Mouse (Mus musculus) liver, embryonic 14.5 days (tissue): ENCODE data around the gene Ccn2. TPM values are rescaled to one million over a fixed set of nuclear protein-coding genes. Genes with fewer than 3 reads are reported as not detected.

Experiments
- ATAC-seq: fragments of 200-750 bp; cut with Nextera tagmentation; 2 replicates; pipeline ENCODE4 v1.8.0; 2017; ENCODE audit warnings: moderate number of reproducible peaks, mild to moderate bottlenecking, moderate library complexity; ENCODE audit not compliant: insufficient read depth
- DNase-seq, 3 experiments: peaks; one replicate each; pipeline ENCODE4 v3.0.0-alpha.2; 2012 to 2013; ENCODE audit warnings: low read depth in 3 of 3, low spot score in 3 of 3
- H3K27ac ChIP-seq: fragments of 300-500 bp; sonication (generic); 2 replicates; pipeline ENCODE4 v1.5.1; 2014; ENCODE audit warnings: moderate library complexity, mild to moderate bottlenecking, control low read depth, inconsistent platforms
- H3K27me3 ChIP-seq: fragments of 300-500 bp; sonication (generic); 2 replicates; pipeline ENCODE4 v1.6.1; 2014; ENCODE audit warnings: mild to moderate bottlenecking, low read length, moderate library complexity; ENCODE audit not compliant: control insufficient read depth, insufficient read depth
- H3K36me3 ChIP-seq: fragments of 300-500 bp; sonication (generic); replicated peaks from 2 replicates; pipeline ENCODE4 v1.6.1; 2014; ENCODE audit warnings: low read depth; ENCODE audit not compliant: control insufficient read depth, insufficient read depth
- H3K4me1 ChIP-seq, 2 experiments: fragments of 200-500 bp in 1 of 2; fragments of 300-500 bp in 1 of 2; sonication (generic) in 1 of 2; replicated peaks; 2 replicates each; pipeline ENCODE4 v1.6.1; 2012 to 2014; ENCODE audit warnings: antibody characterized with exemption in 1 of 2, inconsistent platforms in 1 of 2, low read length in 1 of 2; ENCODE audit not compliant: control insufficient read depth in 2 of 2, insufficient read depth in 2 of 2
- H3K4me2 ChIP-seq: fragments of 300-500 bp; sonication (generic); 2 replicates; pipeline ENCODE4 v1.6.1; 2014; ENCODE audit warnings: low read depth, mild to moderate bottlenecking, control low read depth, moderate library complexity
- H3K4me3 ChIP-seq, 2 experiments: fragments of 200-500 bp in 1 of 2; fragments of 300-500 bp in 1 of 2; sonication (generic) in 1 of 2; 2 replicates each; pipeline ENCODE4 v1.5.1; 2012 to 2014; ENCODE audit warnings: low read depth in 2 of 2, low read length in 2 of 2, mild to moderate bottlenecking in 2 of 2, control low read depth in 1 of 2, inconsistent platforms in 1 of 2, moderate library complexity in 1 of 2; ENCODE audit not compliant: insufficient read depth in 1 of 2
- H3K9ac ChIP-seq: fragments of 300-500 bp; sonication (generic); replicated peaks from 2 replicates; pipeline ENCODE4 v1.6.1; 2014; ENCODE audit warnings: mild to moderate bottlenecking, control low read depth, moderate library complexity
- H3K9me3 ChIP-seq: fragments of 300-500 bp; sonication (generic); 2 replicates; pipeline ENCODE4 v1.6.1; 2016; ENCODE audit warnings: low read length, mixed read lengths; ENCODE audit not compliant: control insufficient read depth
- CTCF ChIP-seq: IDR thresholded peaks from 2 replicates; pipeline ENCODE4 v1.5.1; 2016; ENCODE audit warnings: antibody characterized with exemption, low read depth, control low read depth
- EP300 ChIP-seq: IDR thresholded peaks from 2 replicates; pipeline ENCODE4 v1.6.1; 2016; ENCODE audit warnings: antibody characterized with exemption, low read depth
- WGBS: fragments of 180-500 bp; shearing (Covaris S2); extraction: QIAGEN DNeasy Blood & Tissue Kit; methylation state at CpG from one replicate; pipeline ENCODE4 v1.1.7; 2014; ENCODE audit not compliant: insufficient replicate concordance; 5-methylcytosine and 5-hydroxymethylcytosine counted together
- polyA plus RNA-seq, 2 experiments: library from polyadenylated mRNA; depleted of rRNA in 1 of 2; stranded (reverse) in 1 of 2; unstranded in 1 of 2; fragments of >200 nt; fragmentation: Nextera tagmentation in 1 of 2; extraction: Ambion mirVana in 1 of 2; gene quantifications; 2 replicates each; pipeline versions ENCODE4 v1.2.1 to v1.2.3; 2012 to 2014

Gene Ccn2
- polyA plus RNA-seq, 2 experiments = 0.32 to 2.0 TPM

DNA sequence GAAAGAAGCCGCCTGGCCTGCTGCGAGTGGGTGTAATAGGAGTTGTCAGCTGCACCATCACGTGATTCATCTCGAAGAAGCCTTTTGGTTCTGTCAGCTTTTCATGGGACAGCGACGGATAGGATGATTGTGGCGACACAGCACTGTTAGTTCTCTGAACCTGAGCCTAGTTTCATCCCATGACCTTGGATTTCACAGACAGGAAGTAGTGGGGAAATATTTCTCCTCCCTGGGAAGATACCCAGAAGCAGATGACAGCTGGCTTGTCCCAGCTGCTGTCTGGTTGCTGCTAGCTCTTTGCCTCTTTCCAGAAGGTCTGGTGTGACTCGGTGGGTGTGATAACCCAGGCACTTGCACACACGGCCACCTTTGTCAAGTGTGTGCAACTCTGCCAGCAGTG is 39.0 kb downstream of the Ccn2 start:
- Histone ChIP-seq H3K9me3 (no peaks in the 10 kb centered on the region), H3K27ac (no peak overlapping the region), H3K9ac (no peak overlapping the region), H3K36me3 (no peaks in the 10 kb centered on the region), H3K4me2 (no peak overlapping the region), H3K4me1 (peaks cover 11 to 25% of the 10 kb centered on the region in 2 experiments), H3K27me3 (no peaks in the 10 kb centered on the region), H3K4me3 (no peak overlapping the region)
- no peak; the same call in 1 of the 2 replicates for TF ChIP-seq EP300
- no peak for TF ChIP-seq CTCF
- DNase-seq = no peak
- WGBS = 51% methylated on average over 9 of the region's 9 CpGs
- no peak for ATAC-seq

DNA sequence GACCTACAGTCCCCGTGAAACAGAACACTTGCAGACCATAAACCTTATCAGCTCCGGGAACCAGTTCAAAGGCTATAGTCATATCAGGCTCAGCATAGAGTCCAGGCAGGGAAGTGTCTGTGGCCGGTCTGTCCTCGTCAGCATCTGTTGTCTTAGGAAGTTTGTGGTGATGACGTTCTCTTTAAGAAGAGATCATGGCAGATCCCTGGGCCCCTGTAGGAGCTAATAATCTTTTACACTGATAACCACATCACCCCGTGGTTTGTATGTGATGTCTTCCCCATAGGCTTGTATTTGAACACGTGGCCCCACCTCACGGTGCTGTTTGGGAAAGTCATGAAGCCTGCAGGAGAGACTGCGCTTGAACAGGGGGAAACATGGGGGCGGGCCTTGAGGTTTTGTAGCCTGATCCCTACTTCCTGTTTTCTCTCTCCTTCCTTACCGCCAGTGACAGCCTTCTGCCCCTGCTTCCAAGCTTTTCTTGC is 40.1 kb downstream of the Ccn2 start:
- TF ChIP-seq CTCF (no peak), EP300 (no peak)
- WGBS = 5% methylated on average over 11 of the region's 11 CpGs
- Histone ChIP-seq H3K27me3 (no peaks in the 10 kb centered on the region), H3K4me2 (peak overlapping the region; percentile 17), H3K27ac (no peak overlapping the region; the same call in 1 of the 2 replicates), H3K36me3 (no peaks in the 10 kb centered on the region), H3K4me1 (peaks cover 11 to 22% of the 10 kb centered on the region in 2 experiments), H3K9ac (no peak overlapping the region), H3K9me3 (no peaks in the 10 kb centered on the region), H3K4me3 (no peak overlapping the region)
- ATAC-seq (peak; percentile 33; the same call in 1 of the 2 replicates), DNase-seq (no peak)

DNA sequence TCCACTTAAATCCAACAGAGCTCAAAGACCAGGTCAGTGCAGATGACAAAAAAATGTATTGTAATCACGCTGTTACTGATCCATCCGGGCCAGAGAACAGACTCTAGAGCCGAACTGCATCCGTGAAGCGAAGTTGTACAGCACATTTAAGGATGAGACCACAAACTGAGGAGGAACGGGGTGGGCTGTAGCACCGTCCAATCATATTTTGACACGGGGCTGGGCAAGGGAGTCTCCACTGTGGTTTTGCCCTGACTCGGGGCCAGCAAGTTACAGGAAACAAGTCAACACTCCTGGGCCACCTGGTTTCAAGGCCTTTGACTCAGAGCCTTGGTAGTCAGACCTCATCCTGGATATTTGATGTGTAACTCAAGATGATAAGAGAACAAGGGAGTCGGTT is 40.6 kb downstream of the Ccn2 start:
- no peaks in the 10 kb centered on the region for H3K36me3 ChIP-seq
- peaks cover 11 to 22% of the 10 kb centered on the region in 2 experiments for H3K4me1 ChIP-seq
- peak overlapping the region; percentile 17 for H3K4me2 ChIP-seq
- ATAC-seq (no peak), DNase-seq (no peak)
- H3K27ac ChIP-seq = no peak overlapping the region
- no peaks in the 10 kb centered on the region for H3K9me3 ChIP-seq
- TF ChIP-seq CTCF = no peak
- no peak for TF ChIP-seq EP300
- 18% methylated on average over 10 of the region's 10 CpGs for WGBS
- H3K27me3 ChIP-seq = no peaks in the 10 kb centered on the region
- H3K9ac ChIP-seq = no peak overlapping the region
- no peak overlapping the region for H3K4me3 ChIP-seq

DNA sequence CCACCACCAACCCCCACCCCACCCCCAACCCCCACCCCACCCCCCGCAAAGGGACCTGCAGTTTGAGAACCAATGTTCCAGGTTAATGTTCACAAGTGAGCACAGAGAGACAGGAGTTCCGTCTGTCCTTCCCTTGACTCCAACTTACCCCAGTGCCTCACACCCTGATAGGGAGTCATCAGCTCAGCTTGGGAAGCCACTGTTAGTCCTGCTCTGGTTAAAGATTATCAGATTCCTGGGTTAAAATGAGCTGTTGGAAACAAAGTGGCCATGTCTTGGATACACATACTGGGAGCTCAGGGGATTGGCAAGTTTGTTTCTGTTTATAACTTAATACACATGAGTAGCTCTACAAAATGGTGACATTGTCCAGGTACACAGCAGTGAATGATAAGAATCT is 41.7 kb downstream of the Ccn2 start:
- WGBS = 66% methylated on average over 2 of the region's 2 CpGs
- TF ChIP-seq CTCF (no peak), EP300 (no peak)
- no peak overlapping the region for H3K9ac ChIP-seq
- DNase-seq (no peak), ATAC-seq (0 out of 2 replicates have a peak, but pooled peaks have one; percentile 32)
- no peak overlapping the region for H3K27ac ChIP-seq
- H3K36me3 ChIP-seq = no peaks in the 10 kb centered on the region
- H3K4me3 ChIP-seq = no peak overlapping the region
- H3K27me3 ChIP-seq = no peaks in the 10 kb centered on the region
- peaks cover 11 to 24% of the 10 kb centered on the region in 2 experiments for H3K4me1 ChIP-seq
- no peak overlapping the region for H3K4me2 ChIP-seq
- H3K9me3 ChIP-seq = no peaks in the 10 kb centered on the region

DNA sequence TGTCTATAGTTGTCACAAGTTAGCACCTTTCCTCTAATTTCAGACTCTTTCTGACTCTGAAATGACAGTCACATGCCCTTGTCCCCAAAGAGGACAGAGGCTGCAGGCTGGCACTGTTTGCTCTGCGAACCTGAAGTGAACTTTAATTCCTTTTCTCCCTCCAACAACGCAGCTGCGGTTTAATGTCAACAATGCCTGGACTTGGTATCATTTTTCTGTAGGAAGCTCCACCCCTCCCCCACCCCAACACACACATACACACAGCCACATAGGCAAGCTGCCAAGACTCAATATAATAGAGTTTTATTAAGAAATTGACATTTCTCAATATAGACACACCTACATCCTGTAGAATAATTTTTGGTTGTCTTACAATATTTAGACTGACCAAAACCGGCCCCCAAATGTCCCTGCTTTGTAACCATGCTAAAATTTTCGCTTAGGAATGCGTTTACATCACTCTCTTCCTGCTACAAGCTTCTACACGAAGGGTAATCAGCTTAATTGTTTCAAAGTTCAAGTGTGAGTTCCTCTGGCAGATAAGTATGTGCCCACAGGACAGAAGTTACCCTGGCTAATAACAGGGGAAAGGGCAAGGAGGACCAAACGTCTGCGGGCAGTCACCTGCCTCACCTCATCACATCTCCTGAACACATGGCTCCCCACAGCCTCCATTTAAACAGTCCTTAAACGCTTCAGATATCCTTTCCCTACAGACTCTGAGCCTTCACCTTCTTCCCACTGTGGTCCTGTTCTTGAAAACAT is 43.2 kb downstream of the Ccn2 start:
- Histone ChIP-seq H3K9ac (no peak overlapping the region), H3K27ac (no peak overlapping the region), H3K4me2 (no peak overlapping the region), H3K27me3 (no peaks in the 10 kb centered on the region), H3K4me1 (peaks cover 11 to 24% of the 10 kb centered on the region in 2 experiments), H3K4me3 (no peak overlapping the region), H3K36me3 (no peaks in the 10 kb centered on the region), H3K9me3 (no peaks in the 10 kb centered on the region)
- ATAC-seq (peak; percentile 14; the same call in 1 of the 2 replicates), DNase-seq (no peak)
- WGBS = 41% methylated on average over 10 of the region's 10 CpGs
- TF ChIP-seq CTCF (no peak), EP300 (no peak)
